Comparison of ENCODE assay signal across 7 mouse cellular contexts in genomic region chr3:68467941-68468687, GRCm38 (mm10).
A peak's percentile ranks its signal among the peaks of the same experiment; 100 is the strongest.
DNase-seq lines count a peak whose midpoint lies in the region; ATAC-seq lines count a peak whose summit lies in the region.

No protein-coding gene starts in this region.

- H3K4me2 ChIP-seq in forebrain, embryonic 13.5 days = peak overlapping the region; percentile 41
- peak overlapping the region; percentile 51 for H3K4me2 ChIP-seq in intestine, embryonic 14.5 days (ENCODE audit: low read length)

- WGBS in forebrain, embryonic 13.5 days = 6% methylated on average over 10 of the region's 10 CpGs
- WGBS in intestine, embryonic 14.5 days = 2% methylated on average over 10 of the region's 10 CpGs

- DNase-seq in intestine, embryonic 14.5 days (ENCODE audit: low spot score) = peak; percentile 77
- peak; percentile 21 for DNase-seq in lung, postnatal 36 days
- no peak for DNase-seq in left cerebral cortex, adult 8-10 months (ENCODE audit: low spot score in 2 of 2)
- no peak for DNase-seq in thymus, postnatal 10 days (ENCODE audit: low spot score in 2 of 2)
- no peak for DNase-seq in urinary bladder, postnatal 14 days (ENCODE audit: low spot score)

- ATAC-seq in common myeloid progenitor, adult 5-6 weeks (replicated peaks; ENCODE audit: low read depth, poor library complexity, severe bottlenecking) = peak; percentile 36; the same call in 1 of the 2 replicates
- ATAC-seq in forebrain, embryonic 13.5 days = no peak
- ATAC-seq in intestine, embryonic 14.5 days (replicated peaks; ENCODE audit: low FRiP score, low TSS enrichment, low read depth) = peak; percentile 72

- peaks cover 6% of the 10 kb centered on the region for H3K27me3 ChIP-seq in forebrain, embryonic 13.5 days
- H3K27me3 ChIP-seq in intestine, embryonic 14.5 days (replicated peaks; ENCODE audit: control insufficient read depth, insufficient read depth, low read length) = no peaks in the 10 kb centered on the region

- H3K9ac ChIP-seq in forebrain, embryonic 13.5 days = no peak overlapping the region
- H3K9ac ChIP-seq in intestine, embryonic 14.5 days (ENCODE audit: low read length) = peak overlapping the region; percentile 34

- H3K4me1 ChIP-seq in forebrain, embryonic 13.5 days = peaks cover 15% of the 10 kb centered on the region
- peaks cover 29% of the 10 kb centered on the region for H3K4me1 ChIP-seq in intestine, embryonic 14.5 days (replicated peaks; ENCODE audit: control insufficient read depth, insufficient read depth, low read length)

- H3K36me3 ChIP-seq in forebrain, embryonic 13.5 days (ENCODE audit: poor library complexity, severe bottlenecking) = no peaks in the 10 kb centered on the region
- H3K36me3 ChIP-seq in intestine, embryonic 14.5 days (ENCODE audit: control insufficient read depth, insufficient read depth, low read length) = no peaks in the 10 kb centered on the region

- H3K4me3 ChIP-seq in forebrain, embryonic 13.5 days = no peak overlapping the region
- H3K4me3 ChIP-seq in intestine, embryonic 14.5 days (ENCODE audit: low read depth, low read length) = peak overlapping the region; percentile 37

- H3K9me3 ChIP-seq in forebrain, embryonic 13.5 days (replicated peaks) = no peaks in the 10 kb centered on the region
- no peaks in the 10 kb centered on the region for H3K9me3 ChIP-seq in intestine, embryonic 14.5 days (ENCODE audit: control insufficient read depth, low read length)

- H3K27ac ChIP-seq in forebrain, embryonic 13.5 days = no peak overlapping the region
- peak overlapping the region; percentile 44; the same call in 1 of the 2 replicates for H3K27ac ChIP-seq in intestine, embryonic 14.5 days (ENCODE audit: low read depth)

Comparison
In these comparisons a context has a peak if more than half of its experiments do, and no peak if none do; other contexts are left out.
1. DNase-seq: peak in intestine, embryonic 14.5 days (single experiment) and lung, postnatal 36 days (single experiment); none in left cerebral cortex, adult 8-10 months (0 of 2), thymus, postnatal 10 days (0 of 2) and urinary bladder, postnatal 14 days (single experiment).